Mouse (Mus musculus) gastrocnemius, postnatal 14 days (tissue): ENCODE data around the gene Naga. TPM values are rescaled to one million over a fixed set of nuclear protein-coding genes. Genes with fewer than 3 reads are reported as not detected.

ENCODE experiments used
- DNase-seq: peaks from one replicate; pipeline ENCODE4 v3.0.0; 2021; ENCODE audit warnings: mixed read lengths
- intact Hi-C: fragments of 180-260 bp; cut with DNase I; formaldehyde crosslinking; loops from one replicate; pipeline ENCODE4 v1.15.1; 2025; ENCODE audit warnings: low total_unique reads
- total RNA-seq, 2 experiments: library from RNA; stranded (reverse); gene quantifications; 2 replicates each; pipeline ENCODE4 v1.2.3; 2021

Naga gene
- total RNA-seq, 2 experiments from 2014 or later = 19.3 to 20.4 TPM

GRCm38 (mm10) chr15:82286157-82286556, 52.6 kb downstream of the Naga start:
- intact Hi-C loops = no loop called here
- no peak for DNase-seq

- intact Hi-C loops = no loop called here
These were observed 58.1 kb downstream of the Naga start for GRCm38 (mm10) chr15:82280638-82281037.

More at GRCm38 (mm10) chr15:82280638-82281037, 58.1 kb downstream of the Naga start:
- no peak for DNase-seq

Other genes starting within 250 kb of the Naga start
- gene Ccdc134, start 211.0 kb downstream of the Naga start, total RNA-seq = 10 to 100 TPM; 18.5 to 18.7 TPM
- 10 to 100 TPM; 13.7 to 22.9 TPM for gene Srebf2, start 191.7 kb downstream of the Naga start, total RNA-seq
- gene Shisa8, start 126.1 kb downstream of the Naga start, total RNA-seq = under 1 TPM in 1 of 2 experiments, not detected in 1; 0.08 TPM
- gene Tnfrsf13c, start 114.6 kb downstream of the Naga start, total RNA-seq = not detected
- 1 to 10 TPM; 1.8 to 2.6 TPM for gene Cenpm, start 94.2 kb downstream of the Naga start, total RNA-seq
- not detected for gene 1500009C09Rik, start 86.5 kb downstream of the Naga start, total RNA-seq
- 1 to 10 TPM in 1 of 2 experiments, under 1 TPM in 1; 0.71 to 1.4 TPM for gene Sept3, start 64.0 kb downstream of the Naga start, total RNA-seq
- not detected for gene Wbp2nl, start 40.0 kb downstream of the Naga start, total RNA-seq
- 1 to 10 TPM; 2.0 to 2.8 TPM for gene Pheta2, start within 50 bp of the Naga start, total RNA-seq
- gene Smdt1, start within 50 bp of the Naga start, total RNA-seq = 100 to 1,000 TPM; 141 to 147 TPM
- 100 to 1,000 TPM; 417 to 454 TPM for gene Ndufa6, start 15.4 kb upstream of the Naga start, total RNA-seq
- 10 to 100 TPM; 11.4 to 12.9 TPM for gene Cyp2d22, start 41.3 kb upstream of the Naga start, total RNA-seq
- gene Cyp2d11, start 55.1 kb upstream of the Naga start, total RNA-seq = under 1 TPM; 0.12 to 0.13 TPM
- not detected for gene Cyp2d10, start 68.3 kb upstream of the Naga start, total RNA-seq
- not detected for gene Cyp2d9, start 94.5 kb upstream of the Naga start, total RNA-seq
- gene Cyp2d12, start 216.1 kb upstream of the Naga start, total RNA-seq = not detected